Mouse (Mus musculus) neural tube, embryonic 12.5 days (tissue): Measurements from ENCODE around the gene Ifit2. TPM values are rescaled to one million over a fixed set of nuclear protein-coding genes. Genes with fewer than 3 reads are reported as not detected.
"Not testable (repeated sequence)": the region's sequence is repeated elsewhere in the genome, so short reads cannot be mapped to it uniquely, and the experiment has no call there.

Experiments
- ATAC-seq: fragments of 200-750 bp; cut with Nextera tagmentation; 2 replicates; pipeline ENCODE4 v1.8.0; 2017; ENCODE audit warnings: low read depth, mild to moderate bottlenecking, moderate TSS enrichment, moderate library complexity; ENCODE audit not compliant: low FRiP score
- H3K27ac ChIP-seq: fragments of 300-500 bp; sonication (generic); 2 replicates; pipeline ENCODE4 v1.5.1; 2016
- H3K27me3 ChIP-seq: fragments of 300-500 bp; sonication (generic); replicated peaks from 2 replicates; pipeline ENCODE4 v1.6.1; 2016; ENCODE audit warnings: mild to moderate bottlenecking
- H3K36me3 ChIP-seq: fragments of 300-500 bp; sonication (generic); 2 replicates; pipeline ENCODE4 v1.6.1; 2016; ENCODE audit warnings: mild to moderate bottlenecking
- H3K4me1 ChIP-seq: fragments of 300-500 bp; sonication (generic); 2 replicates; pipeline ENCODE4 v1.6.1; 2016
- H3K4me2 ChIP-seq: fragments of 300-500 bp; sonication (generic); replicated peaks from 2 replicates; pipeline ENCODE4 v1.6.1; 2016; ENCODE audit warnings: mild to moderate bottlenecking
- H3K4me3 ChIP-seq: fragments of 300-500 bp; sonication (generic); 2 replicates; pipeline ENCODE4 v1.5.1; 2016
- H3K9ac ChIP-seq: fragments of 300-500 bp; sonication (generic); 2 replicates; pipeline ENCODE4 v1.6.1; 2016; ENCODE audit warnings: mild to moderate bottlenecking
- H3K9me3 ChIP-seq: fragments of 300-500 bp; sonication (generic); 2 replicates; pipeline ENCODE4 v1.6.1; 2016; ENCODE audit warnings: mild to moderate bottlenecking
- WGBS: fragments of 180-500 bp; shearing (Covaris S2); methylation state at CpG from one replicate; pipeline ENCODE4 v1.1.7; 2016; 5-methylcytosine and 5-hydroxymethylcytosine counted together
- polyA plus RNA-seq: library from polyadenylated mRNA; unstranded; fragments of >200 nt; fragmentation: Nextera tagmentation; extraction: Ambion mirVana; gene quantifications from 2 replicates; pipeline ENCODE4 v1.2.1, GENCODE M21; 2016

The Ifit2 gene
- polyA plus RNA-seq, 1 experiment from 2014 or later, result 4.5 TPM

GRCm38 (mm10) chr19:34610118-34610517, 59.6 kb downstream of the Ifit2 start:
- not testable (repeated sequence) for ATAC-seq, H3K4me3 ChIP-seq, H3K4me2 ChIP-seq, H3K9me3 ChIP-seq, H3K27ac ChIP-seq, H3K9ac ChIP-seq, H3K4me1 ChIP-seq, H3K36me3 ChIP-seq, H3K27me3 ChIP-seq
- WGBS, result 72% methylated on average over 3 of the region's 3 CpGs

GRCm38 (mm10) chr19:34612243-34613001, 61.9 kb downstream of the Ifit2 start:
- H3K27me3 ChIP-seq, ATAC-seq, H3K9me3 ChIP-seq, H3K9ac ChIP-seq, H3K4me2 ChIP-seq, H3K36me3 ChIP-seq, H3K27ac ChIP-seq, H3K4me3 ChIP-seq, H3K4me1 ChIP-seq: not testable (repeated sequence)
- WGBS, result 93% methylated on average over 6 of the region's 11 CpGs

GRCm38 (mm10) chr19:34620871-34621270, 70.4 kb downstream of the Ifit2 start:
- no peak overlapping the region for H3K4me2 ChIP-seq
- no peak overlapping the region for H3K9ac ChIP-seq
- H3K27me3 ChIP-seq, result no peaks in the 10 kb centered on the region
- H3K9me3 ChIP-seq, result no peaks in the 10 kb centered on the region
- H3K4me3 ChIP-seq, result no peak overlapping the region
- no peaks in the 10 kb centered on the region for H3K36me3 ChIP-seq
- no peaks in the 10 kb centered on the region for H3K4me1 ChIP-seq
- WGBS, result 96% methylated on average over 5 of the region's 5 CpGs
- H3K27ac ChIP-seq, result no peak overlapping the region
- no peak for ATAC-seq

GRCm38 (mm10) chr19:34623781-34624180, 73.3 kb downstream of the Ifit2 start:
- H3K9ac ChIP-seq, result no peak overlapping the region
- no peak overlapping the region for H3K4me2 ChIP-seq
- no peaks in the 10 kb centered on the region for H3K9me3 ChIP-seq
- H3K4me3 ChIP-seq, result no peak overlapping the region
- WGBS, result 93% methylated on average over 6 of the region's 6 CpGs
- H3K27me3 ChIP-seq, result no peaks in the 10 kb centered on the region
- H3K4me1 ChIP-seq, result no peaks in the 10 kb centered on the region
- ATAC-seq, result no peak
- no peak overlapping the region for H3K27ac ChIP-seq
- H3K36me3 ChIP-seq, result no peaks in the 10 kb centered on the region

GRCm38 (mm10) chr19:34624663-34625062, 74.2 kb downstream of the Ifit2 start:
- Histone ChIP-seq H3K36me3 (no peaks in the 10 kb centered on the region), H3K27me3 (no peaks in the 10 kb centered on the region), H3K4me2 (no peak overlapping the region), H3K9me3 (no peaks in the 10 kb centered on the region), H3K4me3 (no peak overlapping the region), H3K4me1 (no peaks in the 10 kb centered on the region), H3K9ac (no peak overlapping the region), H3K27ac (no peak overlapping the region)
- 78% methylated on average over 4 of the region's 4 CpGs for WGBS
- ATAC-seq, result no peak

Other genes with a start within 250 kb of the Ifit2 start
- gene Ch25h, start 75.5 kb upstream of the Ifit2 start, polyA plus RNA-seq, result 1.6 and 2.1 TPM in 2 replicates
- 23.1 and 23.9 TPM in 2 replicates for gene Lipa, start 23.2 kb upstream of the Ifit2 start, polyA plus RNA-seq
- gene Ifit3, start 32.8 kb downstream of the Ifit2 start, polyA plus RNA-seq, result 0.18 and 0.23 TPM in 2 replicates
- 0.25 and 0.50 TPM in 2 replicates for gene Ifit1bl1, start 51.3 kb downstream of the Ifit2 start, polyA plus RNA-seq
- gene Ifit3b, start 57.3 kb downstream of the Ifit2 start, polyA plus RNA-seq, result 0.09 TPM in 1 of 2 replicates, not detected in the other
- gene Ifit1bl2, start 90.0 kb downstream of the Ifit2 start, polyA plus RNA-seq, result 0.22 TPM in 1 of 2 replicates, not detected in the other
- 0.08 and 0.18 TPM in 2 replicates for gene Ifit1, start 90.2 kb downstream of the Ifit2 start, polyA plus RNA-seq
- 2.1 and 2.4 TPM in 2 replicates for gene Slc16a12, start 196.6 kb downstream of the Ifit2 start, polyA plus RNA-seq